Mouse (Mus musculus): ENCODE measurements around the gene Picalm. TPM values are rescaled to one million over a fixed set of nuclear protein-coding genes. Genes with fewer than 3 reads are reported as not detected.
A peak's percentile ranks its signal among the peaks of the same experiment; 100 is the strongest.

Picalm gene
- 41.2 and 44.5 TPM in 2 replicates for polyA plus RNA-seq (2015; fragmentation: Nextera tagmentation; extraction: Ambion mirVana)

GRCm38 (mm10) chr7:90129732-90130392 is at the start of gene Picalm:
Gene Picalm, plus strand, starts transcription at chr7:90130213.
- no peaks in the 10 kb centered on the region for H3K9me3 ChIP-seq
- peak within 1 kb of the TSS; percentile 66 for H3K4me2 ChIP-seq
- H3K27ac ChIP-seq = peak within 1 kb of the TSS; percentile 98
- H3K9ac ChIP-seq = peak within 1 kb of the TSS; percentile 67
- no peaks in the 10 kb centered on the region for H3K36me3 ChIP-seq
- H3K4me3 ChIP-seq (replicated peaks) = peak within 1 kb of the TSS; percentile 80
- ATAC-seq (ENCODE audit: insufficient read depth, low FRiP score, low read depth) = peak; percentile 94
- H3K4me1 ChIP-seq = peaks cover 3% of the 10 kb centered on the region; the same call in 1 of the 2 replicates
- H3K27me3 ChIP-seq (replicated peaks) = no peaks in the 10 kb centered on the region
- WGBS = 0% methylated on average over 47 of the region's 72 CpGs

DNA sequence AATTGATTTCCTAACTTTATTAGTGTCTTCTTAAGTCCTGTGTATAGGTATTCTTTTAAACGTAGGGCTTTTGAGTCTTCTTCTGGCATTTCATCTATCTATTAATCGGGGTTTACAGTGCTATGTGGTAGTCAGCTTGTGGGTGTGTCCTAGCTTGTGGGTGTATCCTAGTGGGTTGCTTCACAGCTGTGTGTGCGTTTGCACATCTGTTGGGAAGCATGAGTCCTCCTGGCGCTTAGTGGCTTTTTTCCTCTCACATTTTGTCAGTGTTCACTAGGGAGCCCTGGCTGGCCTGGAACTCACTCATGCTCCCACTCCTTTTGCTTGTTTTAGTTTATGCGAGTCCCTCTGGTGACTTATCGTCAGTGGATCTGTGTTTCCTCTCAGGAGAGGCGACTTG is 46.2 kb upstream of the Picalm start:
- ATAC-seq (ENCODE audit: insufficient read depth, low FRiP score, low read depth) = peak; percentile 70; the same call in 1 of the 2 replicates
- H3K4me2 ChIP-seq = no peak overlapping the region
- no peak overlapping the region for H3K9ac ChIP-seq
- 0 out of 2 replicates have a peak, but pooled peaks cover 6% of the 10 kb centered on the region for H3K4me1 ChIP-seq
- H3K4me3 ChIP-seq (replicated peaks) = no peak overlapping the region
- WGBS = 44% methylated on average over 7 of the region's 7 CpGs
- H3K36me3 ChIP-seq = no peaks in the 10 kb centered on the region
- no peaks in the 10 kb centered on the region for H3K9me3 ChIP-seq
- H3K27ac ChIP-seq = no peak overlapping the region; the same call in 1 of the 2 replicates
- H3K27me3 ChIP-seq (replicated peaks) = no peaks in the 10 kb centered on the region

DNA sequence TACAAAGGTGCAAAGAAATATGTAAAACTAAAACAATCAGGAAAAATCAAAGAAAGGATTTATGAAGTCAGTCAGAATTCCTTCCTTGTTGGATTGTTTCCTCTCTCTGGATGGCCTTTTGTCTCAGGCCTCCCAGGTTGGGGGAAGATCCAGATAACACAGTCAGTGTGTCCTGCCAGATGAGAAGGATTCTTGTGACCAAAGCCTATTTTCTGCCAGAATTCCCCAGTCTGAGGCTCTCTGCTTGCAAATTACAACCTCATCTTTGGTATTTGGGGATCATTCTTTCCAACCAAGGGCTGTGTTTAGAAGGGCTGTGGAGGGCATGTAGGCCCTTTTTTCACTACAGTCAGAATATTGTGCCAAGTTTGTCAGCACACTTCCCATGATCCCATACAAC is 45.5 kb upstream of the Picalm start:
- Histone ChIP-seq H3K4me1 (0 out of 2 replicates have a peak, but pooled peaks cover 6% of the 10 kb centered on the region), H3K9ac (no peak overlapping the region), H3K4me3 (replicated peaks) (no peak overlapping the region), H3K9me3 (no peaks in the 10 kb centered on the region), H3K4me2 (no peak overlapping the region), H3K27me3 (replicated peaks) (no peaks in the 10 kb centered on the region), H3K27ac (0 out of 2 replicates have a peak overlapping the region, but pooled peaks have one; percentile 23), H3K36me3 (no peaks in the 10 kb centered on the region)
- ATAC-seq (ENCODE audit: insufficient read depth, low FRiP score, low read depth) = no peak

GRCm38 (mm10) chr7:90085713-90086112 is 44.3 kb upstream of the Picalm start:
- 0 out of 2 replicates have a peak overlapping the region, but pooled peaks have one; percentile 2 for H3K27ac ChIP-seq
- WGBS = 14% methylated on average over 1 of the region's 1 CpGs

DNA sequence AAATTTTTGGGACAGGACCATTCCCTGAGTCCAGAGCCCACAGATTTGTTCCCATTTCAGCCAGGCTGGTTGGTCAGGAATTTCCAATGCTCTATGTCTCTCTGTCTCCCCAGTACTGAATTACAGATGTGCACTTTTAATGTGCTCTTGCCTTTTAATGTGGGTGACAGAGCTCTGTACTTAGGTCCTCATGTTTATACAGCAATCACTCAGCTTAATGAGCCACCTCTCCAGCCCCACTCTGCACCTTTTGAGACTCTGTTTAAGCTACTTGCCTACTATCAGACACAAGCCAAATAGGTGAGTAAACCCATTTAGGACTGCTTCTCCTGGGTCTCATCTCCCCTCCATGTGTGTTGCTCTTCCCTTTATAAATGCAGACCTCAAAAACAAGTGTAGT is 43.2 kb upstream of the Picalm start:
- Histone ChIP-seq H3K4me2 (no peak overlapping the region), H3K4me3 (replicated peaks) (no peak overlapping the region), H3K4me1 (0 out of 2 replicates have a peak, but pooled peaks cover 6% of the 10 kb centered on the region), H3K9ac (no peak overlapping the region), H3K9me3 (no peaks in the 10 kb centered on the region), H3K27ac (no peak overlapping the region), H3K36me3 (no peaks in the 10 kb centered on the region), H3K27me3 (replicated peaks) (no peaks in the 10 kb centered on the region)
- ATAC-seq (ENCODE audit: insufficient read depth, low FRiP score, low read depth) = no peak

More at GRCm38 (mm10) chr7:90085713-90086112, 44.3 kb upstream of the Picalm start:
- 0 out of 2 replicates have a peak, but pooled peaks cover 6% of the 10 kb centered on the region for H3K4me1 ChIP-seq
- no peaks in the 10 kb centered on the region for H3K36me3 ChIP-seq
- no peak for ATAC-seq (ENCODE audit: insufficient read depth, low FRiP score, low read depth)
- no peak overlapping the region for H3K9ac ChIP-seq
- H3K4me2 ChIP-seq = no peak overlapping the region
- H3K4me3 ChIP-seq (replicated peaks) = no peak overlapping the region
- H3K9me3 ChIP-seq = no peaks in the 10 kb centered on the region
- no peaks in the 10 kb centered on the region for H3K27me3 ChIP-seq (replicated peaks)

DNA sequence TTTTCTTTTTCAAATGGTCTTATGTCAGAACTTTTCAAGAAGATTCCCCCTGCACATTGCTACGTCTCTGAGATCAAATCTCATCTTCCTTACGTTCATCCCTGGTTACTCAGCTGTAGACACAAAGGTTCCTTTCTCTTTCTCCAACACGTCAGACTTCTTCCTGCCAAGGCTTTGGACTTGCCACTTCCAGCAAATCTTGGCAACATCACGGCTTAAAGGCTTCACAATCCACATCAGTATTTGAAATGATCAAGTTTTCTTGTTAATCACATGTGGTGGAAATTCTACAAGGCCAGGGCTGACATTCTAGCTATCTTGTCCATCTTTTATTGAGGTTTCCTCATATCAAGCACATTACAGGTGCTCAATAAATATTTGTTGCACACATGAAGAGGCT is 39.0 kb upstream of the Picalm start:
- H3K27ac ChIP-seq = no peak overlapping the region
- no peak overlapping the region for H3K9ac ChIP-seq
- WGBS = 75% methylated on average over 4 of the region's 4 CpGs
- no peaks in the 10 kb centered on the region for H3K4me1 ChIP-seq
- no peaks in the 10 kb centered on the region for H3K9me3 ChIP-seq
- H3K36me3 ChIP-seq = no peaks in the 10 kb centered on the region
- ATAC-seq (ENCODE audit: insufficient read depth, low FRiP score, low read depth) = no peak
- no peaks in the 10 kb centered on the region for H3K27me3 ChIP-seq (replicated peaks)
- H3K4me2 ChIP-seq = no peak overlapping the region
- no peak overlapping the region for H3K4me3 ChIP-seq (replicated peaks)

- Histone ChIP-seq H3K4me2 (no peak overlapping the region), H3K4me1 (no peaks in the 10 kb centered on the region), H3K9me3 (no peaks in the 10 kb centered on the region), H3K4me3 (replicated peaks) (no peak overlapping the region), H3K27me3 (replicated peaks) (no peaks in the 10 kb centered on the region), H3K27ac (no peak overlapping the region), H3K36me3 (no peaks in the 10 kb centered on the region), H3K9ac (no peak overlapping the region)
- no peak for ATAC-seq (ENCODE audit: insufficient read depth, low FRiP score, low read depth)
- WGBS = 43% methylated on average over 2 of the region's 2 CpGs
These were observed 38.3 kb upstream of the Picalm start for GRCm38 (mm10) chr7:90091756-90092155.

DNA sequence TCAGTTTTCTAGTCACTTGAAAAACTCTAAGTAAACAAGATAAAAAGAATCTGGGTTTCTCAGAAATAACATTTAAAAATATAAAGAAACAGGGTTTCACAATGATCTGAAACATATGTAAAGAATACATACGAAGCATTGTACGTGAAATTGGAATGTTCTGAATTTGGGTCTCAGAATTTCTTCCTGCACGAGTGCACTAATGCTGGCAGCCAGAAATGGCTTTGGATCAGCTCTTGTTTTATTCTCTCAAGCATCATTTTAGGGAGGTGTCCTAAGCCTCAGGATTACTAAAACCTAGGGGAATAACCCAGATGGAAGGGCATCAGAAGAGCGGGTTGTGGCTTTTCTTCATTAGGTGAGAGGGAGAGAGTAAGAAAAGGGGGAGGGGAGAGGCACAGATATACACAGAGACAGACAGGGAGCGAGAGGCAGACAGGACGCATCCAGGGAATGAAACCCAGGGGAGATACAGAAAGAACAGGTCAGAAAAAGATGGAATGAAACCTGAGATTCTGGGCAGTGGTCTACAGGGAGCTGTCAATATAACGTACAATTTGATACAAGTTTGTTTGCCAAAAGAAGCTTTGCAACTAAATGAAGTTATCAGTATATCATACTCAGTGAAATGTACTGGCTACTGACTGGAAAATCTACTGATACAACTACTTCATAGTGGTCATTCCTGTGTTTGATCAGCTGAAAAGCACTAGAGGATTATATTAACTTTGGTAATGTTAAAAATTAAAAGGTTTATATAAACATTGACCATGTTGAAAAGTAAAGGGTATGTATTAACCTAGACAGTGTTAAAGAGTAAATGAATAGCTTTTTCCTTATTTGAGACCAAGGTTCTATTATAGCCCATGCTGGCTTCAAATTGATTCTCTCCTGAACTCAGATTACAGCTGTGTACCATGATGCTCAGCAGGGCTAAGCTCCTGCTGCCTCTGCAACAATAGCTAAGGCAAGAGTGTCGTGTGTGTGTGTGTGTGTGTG is 37.3 kb upstream of the Picalm start:
- Histone ChIP-seq H3K36me3 (no peaks in the 10 kb centered on the region), H3K9me3 (no peaks in the 10 kb centered on the region), H3K4me1 (no peaks in the 10 kb centered on the region), H3K9ac (no peak overlapping the region), H3K27ac (no peak overlapping the region), H3K27me3 (replicated peaks) (no peaks in the 10 kb centered on the region), H3K4me2 (no peak overlapping the region), H3K4me3 (replicated peaks) (no peak overlapping the region)
- no peak for ATAC-seq (ENCODE audit: insufficient read depth, low FRiP score, low read depth)
- 79% methylated on average over 8 of the region's 8 CpGs for whole genome bisulfite sequencing

DNA sequence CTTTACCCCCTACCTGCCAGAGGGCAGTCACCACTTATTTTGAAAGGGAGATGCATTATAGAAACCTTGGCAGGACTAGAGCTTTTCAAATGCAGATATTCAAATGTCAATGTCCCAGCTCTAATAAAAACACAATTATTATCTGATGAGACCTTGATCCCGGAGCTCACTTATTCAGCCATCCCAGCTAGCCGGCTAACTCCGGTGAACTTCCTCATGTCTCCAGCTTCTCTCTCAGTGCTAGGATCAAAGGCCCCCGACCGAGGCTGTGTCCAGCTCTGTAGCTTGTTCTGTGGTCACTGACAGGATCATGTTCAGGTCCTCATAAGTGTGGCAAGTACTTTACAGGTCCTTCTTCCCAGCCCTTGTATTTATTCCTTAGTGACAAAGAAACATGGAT is 34.9 kb upstream of the Picalm start:
- Histone ChIP-seq H3K4me3 (replicated peaks) (no peak overlapping the region), H3K27ac (no peak overlapping the region), H3K36me3 (no peaks in the 10 kb centered on the region), H3K4me1 (no peaks in the 10 kb centered on the region), H3K27me3 (replicated peaks) (no peaks in the 10 kb centered on the region), H3K9me3 (no peaks in the 10 kb centered on the region), H3K9ac (no peak overlapping the region), H3K4me2 (no peak overlapping the region)
- 86% methylated on average over 5 of the region's 5 CpGs for WGBS
- ATAC-seq (ENCODE audit: insufficient read depth, low FRiP score, low read depth) = no peak

DNA sequence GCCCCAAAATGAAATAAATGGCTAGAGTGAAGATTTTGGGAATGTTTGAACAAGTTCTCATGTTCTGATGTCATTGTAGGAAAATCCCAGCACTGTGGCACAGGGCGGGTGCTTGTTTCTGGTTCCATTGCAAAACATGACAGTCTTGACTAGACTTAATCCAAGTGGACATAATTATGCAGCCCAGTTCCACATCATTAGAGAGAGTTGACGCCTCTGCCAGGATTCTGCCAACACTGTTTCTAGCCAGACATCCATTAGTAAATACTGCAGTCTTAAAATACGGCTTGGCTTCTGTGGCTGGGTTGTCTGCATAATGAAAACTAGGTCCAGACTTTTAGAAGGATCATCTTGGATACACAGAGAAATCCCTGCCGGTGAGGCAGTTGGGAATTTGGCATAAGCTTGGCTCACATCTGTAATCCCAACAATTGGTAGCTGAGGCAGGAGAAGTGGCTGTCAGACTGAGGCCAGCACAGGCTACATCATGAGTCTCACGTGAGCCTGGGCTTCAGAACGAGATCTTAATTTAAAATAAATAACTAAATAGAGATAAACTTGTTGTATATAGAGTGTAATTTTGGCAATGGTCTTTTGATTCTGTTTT is 34.1 kb upstream of the Picalm start:
- ATAC-seq (ENCODE audit: insufficient read depth, low FRiP score, low read depth) = no peak
- Histone ChIP-seq H3K27ac (no peak overlapping the region), H3K4me3 (replicated peaks) (no peak overlapping the region), H3K4me2 (no peak overlapping the region), H3K9me3 (no peaks in the 10 kb centered on the region), H3K27me3 (replicated peaks) (no peaks in the 10 kb centered on the region), H3K4me1 (no peaks in the 10 kb centered on the region), H3K9ac (no peak overlapping the region), H3K36me3 (no peaks in the 10 kb centered on the region)
- WGBS = 50% methylated on average over 6 of the region's 6 CpGs

DNA sequence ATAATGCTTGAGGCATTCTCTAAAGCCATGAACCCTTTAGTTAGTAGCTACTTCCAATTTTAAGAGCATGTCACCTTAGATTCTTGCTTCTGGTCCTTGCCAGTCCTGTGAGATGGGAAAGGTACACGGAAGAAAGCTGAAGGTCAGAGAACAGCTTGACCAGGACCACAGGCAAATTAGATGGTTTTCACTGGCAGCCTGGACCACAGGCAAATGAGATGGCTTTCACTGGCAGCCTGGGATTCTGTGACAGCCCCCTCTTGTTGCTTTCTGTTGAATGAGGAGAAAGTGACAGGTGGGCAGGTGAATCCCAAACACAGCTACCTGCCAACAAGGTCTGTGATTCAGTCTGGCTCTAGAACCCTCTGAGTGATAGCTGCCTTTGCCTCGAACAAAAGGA is 33.4 kb upstream of the Picalm start:
- ATAC-seq (ENCODE audit: insufficient read depth, low FRiP score, low read depth) = no peak
- Histone ChIP-seq H3K27ac (no peak overlapping the region), H3K4me1 (no peaks in the 10 kb centered on the region), H3K36me3 (no peaks in the 10 kb centered on the region), H3K4me2 (no peak overlapping the region), H3K9ac (no peak overlapping the region), H3K4me3 (replicated peaks) (no peak overlapping the region), H3K27me3 (replicated peaks) (no peaks in the 10 kb centered on the region), H3K9me3 (no peaks in the 10 kb centered on the region)
- WGBS = 59% methylated on average over 2 of the region's 2 CpGs

Data from stomach, embryonic 15.5 days (tissue).